Mouse (Mus musculus) spleen, embryonic (tissue): ENCODE measurements around the gene Barx1.

ENCODE experiments used
- CTCF ChIA-PET: fragments of 350-600 bp; sonication (Branson Sonifier 250); formaldehyde crosslinking; loops from one replicate; lab custom pipeline; 2022; lab: Charles Lee

Barx1 gene

DNA sequence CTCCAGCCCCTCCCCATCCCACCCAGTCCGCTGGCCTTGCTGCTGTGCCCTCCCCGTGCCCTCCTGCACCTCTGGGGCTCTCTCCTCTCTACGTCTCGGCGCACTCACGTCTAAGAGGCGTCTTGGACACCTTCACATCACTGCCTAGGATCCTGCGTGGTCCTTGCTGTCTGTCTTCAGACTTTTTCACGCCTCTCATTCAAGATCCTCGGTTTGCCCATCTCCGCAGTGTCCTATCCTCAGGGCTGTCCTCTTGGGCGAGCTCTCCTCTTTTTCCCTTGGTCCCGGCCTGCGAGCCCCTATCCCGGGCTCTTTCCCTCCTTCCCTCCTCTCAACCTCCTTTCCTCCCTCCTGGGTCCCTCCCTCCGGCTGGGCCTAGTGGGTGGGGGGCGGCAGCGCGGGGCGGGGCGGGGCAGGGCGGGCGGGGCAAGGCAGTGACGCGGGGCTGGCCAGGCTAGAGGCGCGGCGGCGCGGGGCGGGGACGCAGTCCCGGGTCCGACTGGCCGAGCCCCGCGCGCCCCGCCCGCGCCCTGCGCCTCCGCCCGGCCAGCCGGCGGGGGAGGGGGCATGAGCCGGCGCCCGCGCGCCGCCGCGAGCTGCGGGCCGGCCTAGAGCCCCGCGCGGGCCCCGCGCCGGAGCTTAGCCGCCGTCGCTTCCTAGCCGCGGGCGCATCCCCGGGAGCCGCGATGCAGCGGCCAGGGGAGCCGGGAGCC, at the start of gene Barx1:
Gene Barx1 (plus strand): TSS at position 568 of the 713 bp plus-strand sequence.
- CTCF ChIA-PET: no interaction called here

DNA sequence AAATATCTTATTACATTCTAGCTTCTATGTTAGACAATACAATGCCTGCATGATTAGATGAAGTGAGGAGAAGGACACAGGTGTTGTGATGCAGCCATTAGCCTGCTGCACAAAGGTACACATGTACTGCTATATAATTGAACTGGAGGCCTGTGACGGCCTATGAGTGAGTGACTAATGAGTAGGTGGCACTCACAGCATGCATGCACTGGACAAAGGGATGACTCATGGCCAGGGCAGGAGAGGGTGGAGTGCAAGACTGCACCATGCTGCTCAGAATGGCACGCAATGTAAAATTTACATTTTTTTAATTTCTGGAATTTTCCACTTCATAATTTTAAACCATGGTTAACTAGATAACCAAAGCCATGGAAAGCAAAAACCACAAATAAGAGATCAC, 48.3 kb upstream of the Barx1 start:
- CTCF ChIA-PET: no interaction called here

DNA sequence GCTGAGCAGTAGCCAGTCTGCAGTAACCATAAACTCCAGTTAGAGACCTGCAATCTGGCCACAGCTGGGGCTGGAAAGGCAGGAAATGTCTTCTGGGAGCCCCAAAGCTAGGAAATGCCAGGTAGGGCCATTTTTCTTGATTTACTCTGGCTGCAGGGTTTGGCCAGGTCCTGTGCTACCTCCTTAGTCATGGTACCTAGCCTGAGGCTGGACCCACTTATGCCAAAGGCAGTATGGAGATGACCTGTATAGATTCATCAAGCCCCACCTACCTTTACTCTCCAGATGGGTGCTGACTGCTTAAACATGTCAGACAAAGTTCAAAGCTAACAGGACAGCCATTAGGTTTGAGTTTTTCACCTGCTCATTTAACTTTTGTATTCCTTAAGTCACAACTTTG, 45.0 kb upstream of the Barx1 start:
- CTCF ChIA-PET: interaction anchor here (0.7 kb wide), 1 partner anchor 46 kb away, joined by 6 read pairs; no protein-coding TSS in a partner anchor

DNA sequence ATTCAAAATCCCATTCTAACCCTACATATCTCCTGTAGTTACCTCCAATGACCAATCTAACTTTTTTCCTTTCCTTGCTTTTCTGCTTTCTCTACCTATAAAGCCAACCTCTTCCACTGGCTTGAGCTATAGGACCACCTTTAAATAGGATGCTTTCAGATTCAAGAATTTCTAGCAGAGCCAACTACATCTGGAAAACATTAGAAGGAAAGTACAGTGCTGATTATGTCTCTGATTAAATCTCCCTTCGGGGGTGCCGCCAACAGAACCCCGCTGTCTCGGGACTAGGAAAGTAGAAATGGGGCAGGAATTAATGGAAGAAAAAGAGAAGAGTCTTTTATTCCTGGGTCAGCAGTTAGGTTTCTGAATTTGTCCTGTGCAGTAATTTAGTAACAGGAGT, 43.9 kb upstream of the Barx1 start:
- CTCF ChIA-PET: interaction anchor here (0.5 kb wide), 1 partner anchor 47 kb away, joined by 9 read pairs; no protein-coding TSS in a partner anchor

DNA sequence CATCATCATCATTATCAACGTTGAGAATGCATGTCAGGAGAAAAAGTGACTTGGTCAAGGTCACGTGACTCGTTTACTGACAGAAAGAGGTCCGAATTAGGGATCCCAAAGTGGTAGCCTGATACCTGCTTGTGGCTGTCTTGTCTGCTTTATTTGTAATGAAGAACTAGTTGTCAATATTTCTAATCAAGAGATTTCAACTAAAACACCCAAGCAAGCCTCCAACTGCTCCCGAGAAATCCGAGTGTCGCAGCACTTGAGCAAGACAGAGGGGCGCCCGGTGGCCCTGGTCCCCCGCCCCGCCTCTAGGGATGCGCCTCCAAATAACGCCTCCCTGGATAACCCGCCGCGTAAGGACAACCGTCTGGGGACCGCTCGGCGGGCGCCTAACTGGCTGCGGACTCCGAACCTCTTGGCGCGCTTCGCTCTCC, 37.8 kb upstream of the Barx1 start:
- CTCF ChIA-PET: no interaction called here

DNA sequence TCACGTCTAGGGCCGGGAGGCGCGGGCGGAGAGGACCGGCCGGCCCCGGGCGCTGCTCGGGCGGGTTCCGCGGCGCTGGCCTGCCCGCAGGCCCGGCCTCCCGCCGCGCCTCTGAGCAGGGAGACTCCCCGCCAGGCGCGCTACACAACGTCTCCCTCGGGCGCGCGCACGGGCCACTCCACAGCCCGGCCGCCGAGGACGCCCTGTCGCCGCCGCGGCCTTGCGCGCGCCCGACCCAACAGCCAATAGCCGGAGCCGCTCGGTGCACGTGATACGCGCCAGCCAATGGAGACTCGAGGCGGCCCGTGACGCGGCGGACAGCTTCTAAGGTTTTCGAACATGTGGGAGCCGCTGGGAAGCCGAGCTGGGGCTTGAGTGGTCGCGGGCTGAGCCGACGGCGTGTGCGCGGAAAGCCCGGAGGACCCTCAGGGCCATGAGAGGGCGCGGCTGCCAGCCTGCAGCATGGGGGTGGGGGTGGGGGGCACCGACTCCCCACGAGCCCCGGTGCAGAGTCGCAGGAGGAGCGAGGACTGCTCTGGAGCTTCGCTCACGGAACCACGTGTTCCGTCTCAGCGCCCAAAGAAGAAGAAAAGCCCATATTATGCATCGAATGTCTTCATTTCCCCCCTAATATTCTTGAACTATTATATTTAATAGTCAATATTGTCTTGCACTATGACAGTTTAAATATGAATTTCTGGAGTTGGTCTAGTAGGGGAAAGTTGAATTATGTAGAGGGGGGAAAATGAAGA, 37.2 kb upstream of the Barx1 start, which contains the start of gene Ptpdc1:
Gene Ptpdc1 (minus strand): TSS at position 232 of the 752 bp plus-strand sequence.
- CTCF ChIA-PET: no interaction called here

DNA sequence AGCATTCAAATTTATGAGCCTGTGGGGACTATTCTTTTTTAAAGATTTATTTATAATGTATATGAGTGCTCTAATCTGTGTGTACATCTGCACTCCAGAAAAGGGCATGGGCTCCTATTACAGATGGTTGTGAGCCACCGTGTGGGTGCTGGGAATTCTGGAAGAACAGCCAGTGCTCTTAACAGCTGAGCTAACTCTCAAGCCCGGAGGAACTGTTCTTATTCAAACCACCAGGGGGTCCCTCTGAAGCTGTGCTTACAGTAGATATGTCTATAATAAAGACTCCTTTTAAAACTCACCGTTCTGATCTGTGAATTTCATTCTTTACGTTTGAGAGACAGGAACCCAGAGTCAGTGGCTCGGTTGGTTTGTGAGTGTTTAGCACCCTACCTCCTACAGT, 31.1 kb upstream of the Barx1 start:
- CTCF ChIA-PET: interaction anchor here (0.6 kb wide), 1 partner anchor 664 kb away, joined by 3 read pairs; no protein-coding TSS in a partner anchor

DNA sequence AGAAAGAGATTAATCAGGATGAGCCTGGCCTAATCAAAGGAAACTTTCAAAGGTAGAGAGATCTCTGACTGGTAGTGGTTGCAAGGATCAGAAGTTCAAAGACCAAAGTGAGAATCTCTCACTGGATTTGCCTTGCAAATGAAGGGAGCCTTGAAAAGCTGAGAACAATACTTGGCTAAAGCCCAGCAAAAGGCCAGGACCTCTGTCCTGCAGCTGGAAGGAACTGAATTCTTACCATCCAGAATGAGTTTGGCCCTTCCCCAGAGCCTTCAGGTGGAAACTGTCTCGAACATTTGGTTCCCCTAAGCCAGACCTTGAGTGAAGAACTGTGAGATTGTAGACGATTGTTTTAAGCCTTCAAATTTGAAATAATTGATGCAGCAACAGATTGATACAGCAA, 25.1 kb upstream of the Barx1 start:
- CTCF ChIA-PET: no interaction called here

DNA sequence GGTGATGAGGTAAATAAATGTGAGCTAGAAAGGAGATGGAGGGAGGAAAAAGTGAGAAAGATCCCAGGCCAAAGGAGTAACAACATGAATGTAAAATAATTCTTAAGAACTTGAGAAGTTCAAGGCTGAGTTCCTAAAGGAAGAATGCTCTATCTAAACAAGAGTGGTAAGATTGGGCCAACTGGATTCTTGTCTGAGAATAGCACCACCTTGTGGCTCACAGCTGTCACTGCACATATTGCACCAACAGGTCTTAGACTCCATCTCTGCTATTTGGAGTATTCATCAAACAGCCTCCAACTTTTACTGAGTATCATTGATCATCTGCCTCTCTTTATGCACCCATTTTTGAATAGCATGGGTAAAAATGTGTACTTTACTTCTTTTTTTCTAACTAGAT, 23.2 kb upstream of the Barx1 start:
- CTCF ChIA-PET: interaction anchor here (0.8 kb wide), 2 partner anchors 9 to 110 kb away, joined by 3 to 5 read pairs; no protein-coding TSS in a partner anchor

DNA sequence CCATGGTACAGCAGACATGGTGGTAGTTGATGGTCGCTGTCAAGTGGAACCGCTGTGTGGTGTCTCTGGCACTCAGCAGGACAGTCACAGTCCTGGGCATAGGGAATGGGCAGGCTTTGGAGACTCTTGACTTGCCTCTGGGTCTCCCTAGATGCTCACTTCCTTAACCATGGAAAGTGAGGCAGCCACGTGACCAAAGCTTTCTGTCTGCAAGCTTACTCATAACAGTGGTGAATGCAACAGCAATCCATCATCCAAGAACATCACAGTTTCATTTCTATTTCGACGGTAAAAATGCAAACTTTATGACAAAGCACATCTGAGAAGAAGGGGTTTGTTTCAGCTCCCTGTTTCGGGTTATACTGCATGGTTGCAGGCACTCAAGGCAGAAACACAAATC, 19.7 kb upstream of the Barx1 start:
- CTCF ChIA-PET: no interaction called here

DNA sequence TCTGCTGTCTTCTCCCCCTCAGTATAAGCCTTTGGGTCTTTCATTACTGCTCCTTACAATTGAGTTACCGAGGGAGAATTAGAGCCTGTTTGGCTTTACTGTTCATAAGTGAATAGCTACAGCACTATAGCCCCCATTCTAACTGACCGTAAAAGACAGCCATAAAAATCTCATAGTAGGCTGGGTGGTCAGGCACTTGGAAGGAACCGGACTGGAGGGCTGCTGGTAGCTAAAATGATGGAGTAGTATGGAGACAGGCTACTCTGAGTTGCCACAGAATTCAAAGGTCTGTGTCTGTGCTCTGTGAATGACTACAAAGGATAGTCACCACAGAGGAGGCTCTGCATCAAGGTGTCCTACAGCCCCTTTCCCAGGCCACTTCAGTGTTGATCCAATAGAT, 18.8 kb upstream of the Barx1 start:
- CTCF ChIA-PET: no interaction called here

DNA sequence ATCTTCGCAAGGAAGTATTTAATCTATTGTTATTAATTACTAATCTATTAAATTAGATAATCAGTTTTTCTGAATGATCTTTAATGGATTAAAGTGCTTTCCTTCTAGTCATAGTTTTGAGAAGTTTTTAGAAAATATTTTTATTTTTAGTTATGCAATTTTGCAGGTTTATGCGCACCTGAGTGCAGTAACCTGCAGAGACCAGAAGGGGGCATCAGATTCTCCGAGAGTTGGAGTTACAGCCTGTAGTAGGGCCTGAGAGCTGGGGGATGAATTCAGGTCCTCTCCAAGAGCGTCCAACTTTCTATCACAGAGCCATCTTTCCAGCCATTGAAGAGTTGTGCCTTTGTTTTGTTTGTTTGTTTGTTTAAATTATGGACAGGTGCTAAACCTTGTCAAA, 16.1 kb upstream of the Barx1 start:
- CTCF ChIA-PET: no interaction called here

DNA sequence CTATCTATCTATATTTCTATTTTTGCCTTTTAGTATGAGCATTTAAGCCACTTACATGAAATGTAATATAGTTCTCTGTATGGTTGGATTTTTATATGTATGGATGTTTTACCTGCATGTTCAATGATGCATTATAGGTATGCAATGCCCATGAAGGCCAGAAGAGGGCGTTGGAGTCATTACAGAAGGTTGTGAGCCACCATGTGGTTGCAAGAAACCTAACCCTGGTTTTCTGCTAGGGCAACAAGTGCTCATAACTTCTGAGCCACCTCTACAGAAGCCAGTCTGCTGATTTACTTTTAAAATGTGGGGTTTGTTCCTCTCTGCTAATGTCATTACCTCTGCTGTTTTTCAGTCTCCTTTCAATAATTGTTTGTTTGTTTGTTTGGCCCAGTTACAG, 12.2 kb upstream of the Barx1 start:
- CTCF ChIA-PET: no interaction called here

DNA sequence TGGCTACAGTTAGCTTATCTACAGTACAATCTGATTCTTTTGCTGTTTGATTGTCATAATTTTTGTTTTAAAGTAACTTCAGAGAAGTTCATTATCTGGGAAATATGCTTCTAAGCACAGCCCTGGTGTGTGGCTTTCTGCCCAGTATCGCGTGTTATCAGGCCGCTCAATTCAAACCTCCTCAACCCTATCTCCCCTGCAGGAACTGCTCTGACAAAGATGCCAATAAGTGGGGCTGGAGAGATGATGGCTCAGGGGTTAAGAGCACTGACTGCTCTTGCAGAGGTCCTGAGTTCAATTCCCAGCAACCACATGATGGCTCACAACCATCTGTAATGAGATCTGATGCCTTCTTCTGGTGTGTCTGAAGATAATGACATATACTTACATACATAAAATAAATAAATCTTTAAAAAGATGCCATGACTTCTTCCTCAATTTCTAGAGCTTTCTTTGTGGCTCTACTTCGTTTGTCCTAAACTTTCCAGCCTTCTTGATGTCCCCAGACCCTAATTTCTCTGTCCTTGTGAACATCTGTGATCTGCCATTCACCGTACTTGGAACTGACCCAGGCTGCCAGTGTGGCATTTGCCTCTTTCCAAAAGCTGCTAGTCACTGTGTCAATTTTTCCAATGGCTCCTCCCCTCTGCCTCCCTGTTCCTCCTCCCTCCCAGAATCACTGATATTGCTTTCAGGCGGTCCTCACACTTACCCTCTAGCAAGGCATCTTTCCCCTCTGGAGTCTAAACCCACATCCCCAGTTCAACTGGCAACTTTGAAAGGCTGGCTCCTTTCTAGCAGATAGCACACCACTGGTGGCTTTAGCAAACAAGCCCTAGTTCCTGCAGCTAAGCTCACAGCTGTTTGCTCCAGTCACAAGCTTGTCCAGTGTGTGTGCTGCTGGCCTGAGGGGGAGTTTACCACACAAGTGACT, 11.4 kb upstream of the Barx1 start:
- CTCF ChIA-PET: no interaction called here

DNA sequence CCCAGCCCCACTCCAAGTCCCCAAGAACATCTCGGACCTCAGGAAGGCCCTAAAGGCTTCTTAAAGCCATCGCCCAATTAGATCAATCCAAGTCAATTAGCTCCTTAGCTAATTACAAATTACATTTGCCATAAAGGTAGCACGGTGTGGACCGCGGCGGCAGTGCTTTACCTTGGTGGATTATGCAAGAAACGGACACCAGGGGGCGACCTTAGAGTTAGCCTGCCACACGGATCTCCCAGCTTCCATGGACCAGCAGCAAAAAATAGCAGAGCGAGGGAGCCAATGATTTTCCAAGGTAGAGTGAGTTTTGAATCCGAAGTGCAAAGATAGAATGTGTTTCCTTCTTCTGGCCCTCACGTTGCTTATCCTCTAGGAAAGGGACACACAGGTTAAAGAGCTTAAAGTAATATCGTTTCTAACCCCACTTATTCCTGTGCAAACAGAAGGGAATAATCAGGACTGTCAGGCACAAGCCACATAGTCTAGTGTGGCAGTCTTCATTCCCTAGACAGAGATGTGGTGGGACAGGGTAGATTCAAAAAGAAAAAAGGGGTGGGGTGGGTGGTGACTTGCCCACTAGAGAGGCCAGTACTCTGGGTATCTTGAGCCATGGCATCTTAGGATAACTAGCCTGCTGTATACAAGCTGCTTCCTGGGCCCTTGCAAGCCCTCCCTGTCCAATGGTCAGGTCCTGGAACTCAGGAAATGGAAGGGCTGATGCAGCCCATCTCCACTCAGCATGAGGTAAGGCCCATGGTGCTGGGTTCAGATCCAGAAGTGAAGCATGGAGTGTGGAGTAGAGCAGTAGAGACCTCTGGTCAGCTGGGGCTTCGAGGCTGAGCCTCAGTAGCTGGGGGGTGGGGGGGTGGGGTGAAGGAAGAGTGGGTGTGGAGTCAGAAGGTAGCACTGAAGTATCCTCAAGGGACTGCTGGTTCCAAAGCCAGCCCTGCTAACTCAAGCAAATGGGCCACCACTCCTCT, 8.7 kb upstream of the Barx1 start:
- CTCF ChIA-PET: interaction anchor here (0.6 to 0.8 kb wide), 2 partner anchors 59 to 89 kb away, joined by 3 to 5 read pairs; no protein-coding TSS in a partner anchor

DNA sequence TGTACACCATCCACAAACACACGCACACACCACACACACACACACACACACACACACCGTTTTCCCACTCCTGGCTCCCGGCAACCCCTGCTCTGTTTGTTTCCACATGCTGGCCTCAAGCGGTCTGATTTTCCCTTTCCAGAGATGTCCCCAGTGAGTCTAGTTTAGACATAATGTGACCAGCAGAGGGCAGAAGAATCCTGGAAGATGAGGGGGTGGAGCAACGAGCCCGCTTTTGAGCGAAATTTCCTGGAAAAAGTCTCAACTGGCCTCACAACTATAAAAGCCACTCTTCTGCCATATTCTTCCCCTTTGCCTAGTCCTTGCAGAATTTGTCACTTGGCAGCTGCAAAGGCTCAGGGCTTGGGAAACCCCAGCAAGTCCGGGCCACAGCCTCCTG, 7.2 kb upstream of the Barx1 start:
- CTCF ChIA-PET: no interaction called here

DNA sequence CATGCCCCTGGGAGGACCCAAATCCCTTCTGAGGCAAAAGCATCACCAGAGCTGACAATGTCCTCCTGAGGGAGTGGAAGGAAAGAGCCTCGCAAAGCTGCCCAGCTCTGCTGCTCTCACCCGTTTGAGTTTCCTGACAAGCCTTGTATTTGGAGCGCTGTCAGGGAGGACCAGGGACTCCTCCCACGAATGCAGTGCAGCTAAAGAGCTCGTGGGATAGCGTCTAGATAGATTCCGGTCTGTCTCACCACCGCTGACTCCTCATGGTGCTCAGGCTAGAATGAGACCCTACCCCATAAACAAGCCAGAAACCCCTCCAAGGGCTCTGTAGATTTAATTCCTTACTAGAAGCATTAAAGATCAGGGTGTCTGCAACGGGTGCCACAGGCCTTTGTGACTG, 5.0 kb upstream of the Barx1 start:
- CTCF ChIA-PET: no interaction called here

DNA sequence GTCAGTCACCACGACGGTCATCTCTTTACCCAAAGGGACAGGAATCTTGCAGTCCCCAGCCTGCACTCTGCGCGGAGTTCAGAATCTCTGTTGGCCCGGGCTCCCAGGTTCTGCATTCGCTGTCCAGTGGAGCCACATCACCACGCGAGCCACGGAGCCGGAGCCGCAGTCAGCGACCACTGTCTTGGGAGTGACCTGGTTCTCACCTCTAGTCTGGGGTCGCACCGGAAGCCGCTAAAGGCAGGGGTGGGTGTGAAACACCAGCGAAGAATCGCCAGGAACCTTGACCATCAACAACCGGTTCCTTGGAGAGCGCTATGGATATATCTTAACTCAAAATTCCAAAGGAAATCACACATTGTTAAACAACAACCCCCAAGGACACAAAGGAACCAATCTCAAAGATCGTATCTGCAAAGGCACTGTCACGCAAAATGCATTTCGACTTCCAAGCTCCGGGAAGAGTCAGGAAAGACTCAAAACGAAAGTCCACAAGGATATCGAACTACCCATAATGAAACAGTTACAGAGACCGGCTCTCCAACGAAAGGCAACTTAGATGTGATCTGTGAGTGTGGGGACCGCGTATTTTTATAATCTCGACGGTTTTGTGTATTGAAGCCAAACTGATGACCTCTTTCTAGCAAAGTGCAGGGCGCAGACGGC, 4.1 kb upstream of the Barx1 start:
- CTCF ChIA-PET: interaction anchor here (0.6 kb wide), 1 partner anchor 352 kb away, joined by 3 read pairs; no protein-coding TSS in a partner anchor
